Mouse (Mus musculus) lung, adult 10 weeks (tissue): Measurements from ENCODE around the gene Arhgef5. TPM values are rescaled to one million over a fixed set of nuclear protein-coding genes. Genes with fewer than 3 reads are reported as not detected.

Experiments used
- polyA plus RNA-seq: library from polyadenylated mRNA; stranded (reverse); fragments of 350-450 nt; fragmentation: Illumina TruSeq; extraction: RNeasy Lipid Tissue Mini Kit (QIAGEN cat#74804); gene quantifications from one replicate; pipeline ENCODE4 v1.2.3, GENCODE M21; 2014; ENCODE audit warnings: low read depth, low replicate concordance; ENCODE audit not compliant: insufficient read depth

The Arhgef5 gene
- 17.6 TPM for polyA plus RNA-seq

DNA sequence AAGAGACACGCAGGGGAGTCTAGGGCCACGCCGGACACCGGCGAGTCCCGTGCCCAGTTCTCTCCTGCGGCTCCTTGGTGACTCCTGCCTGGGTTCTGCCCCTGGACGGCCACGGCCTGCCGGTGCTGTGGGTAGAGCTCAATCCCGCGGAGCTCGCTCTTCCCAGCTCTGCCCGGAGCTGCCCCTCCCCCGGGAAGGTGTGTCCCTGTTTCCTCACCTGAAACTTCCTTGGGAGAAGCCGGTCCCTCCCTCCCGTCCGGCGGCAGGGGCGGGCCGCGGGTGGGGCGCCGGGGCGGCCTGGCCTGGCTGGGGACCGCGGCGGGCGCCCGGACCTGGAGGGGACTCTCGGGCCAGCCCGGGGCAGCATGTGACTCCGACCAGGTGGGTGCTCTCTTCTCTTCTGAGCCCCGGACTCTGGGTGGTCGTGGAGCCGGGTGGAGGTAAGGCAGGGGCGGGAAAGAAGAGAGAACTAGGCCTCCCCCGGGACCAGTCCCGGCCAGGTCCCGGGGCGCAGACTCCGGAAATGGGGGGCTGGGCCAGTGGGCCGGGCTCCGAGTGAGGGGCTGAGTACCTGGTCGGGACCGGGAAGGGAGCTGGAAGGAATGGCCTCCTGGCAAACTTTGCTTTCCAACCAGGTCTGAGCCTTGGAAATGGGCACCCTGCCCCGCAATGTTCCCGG is at the start of gene Arhgef5:
TSS of gene Arhgef5 (plus strand) at position 220 of the 679 bp plus-strand sequence.

DNA sequence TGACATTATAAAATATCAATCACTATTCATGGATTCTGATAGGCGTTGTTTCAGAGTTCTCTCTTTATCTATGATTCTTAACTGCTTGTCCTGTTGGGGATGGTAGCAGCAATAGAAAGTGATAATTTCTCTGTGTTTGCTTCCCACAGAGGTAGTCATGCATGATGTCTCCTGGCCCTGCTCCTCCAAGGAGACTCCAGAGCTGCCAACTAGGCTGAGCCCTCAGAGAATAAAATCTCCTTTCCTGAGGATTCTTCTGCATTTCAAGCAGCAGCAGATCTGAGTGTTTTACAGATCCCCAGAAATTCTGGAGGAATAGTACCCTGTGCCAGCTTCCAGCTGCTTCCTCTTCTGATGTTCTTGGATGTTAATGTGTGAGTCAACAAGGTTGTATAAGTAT is 34.1 kb upstream of the Arhgef5 start, which contains the start of gene Olfr47:
TSS of gene Olfr47 (plus strand) at position 275 of the 400 bp plus-strand sequence.

DNA sequence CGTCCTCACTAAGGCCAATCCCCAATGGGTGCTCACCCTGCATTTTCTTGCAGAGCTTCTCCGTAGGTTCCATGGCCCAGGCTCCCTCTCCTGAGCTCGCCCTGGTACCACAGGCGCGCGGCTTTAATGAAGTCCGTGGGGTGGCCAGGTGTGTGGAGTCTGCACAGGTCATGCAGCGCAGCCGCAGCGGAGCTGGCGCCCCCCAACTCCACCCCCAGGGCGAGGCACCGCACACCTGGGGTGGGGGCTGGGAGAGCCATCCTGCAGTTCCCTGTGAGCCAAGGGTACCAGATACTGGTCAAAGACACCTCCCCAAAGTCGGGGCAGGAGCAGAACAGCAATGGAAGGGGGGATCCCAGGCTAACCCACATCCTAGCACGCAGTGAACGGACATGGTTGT is 44.1 kb downstream of the Arhgef5 start, which contains the start of gene Nobox:
TSS of gene Nobox (minus strand) at position 101 of the 400 bp plus-strand sequence.

Other genes with a start within 250 kb of the Arhgef5 start
- not detected for gene Olfr441, start 159.2 kb upstream of the Arhgef5 start, polyA plus RNA-seq
- gene Olfr237-ps1, start 119.0 kb upstream of the Arhgef5 start, polyA plus RNA-seq, result not detected
- gene Olfr437, start 102.3 kb upstream of the Arhgef5 start, polyA plus RNA-seq, result not detected
- gene Olfr13, start 93.4 kb upstream of the Arhgef5 start, polyA plus RNA-seq, result not detected
- gene Olfr435, start 68.4 kb upstream of the Arhgef5 start, polyA plus RNA-seq, result not detected
- gene Olfr434, start 52.6 kb upstream of the Arhgef5 start, polyA plus RNA-seq, result not detected
- gene Olfr47, start 34.1 kb upstream of the Arhgef5 start, polyA plus RNA-seq, result not detected
- not detected for gene Nobox, start 44.0 kb downstream of the Arhgef5 start, polyA plus RNA-seq